Mouse (Mus musculus) ES-Bruce4 (cell line): ENCODE results near the gene Zeb2.

Experiments
- CTCF ChIP-seq: IDR thresholded peaks from one replicate; pipeline ENCODE4 v1.8.1; 2011; ENCODE audit warnings: low read depth, low read length
- EP300 ChIP-seq: IDR thresholded peaks from 2 replicates; pipeline ENCODE4 v1.6.1; 2011; ENCODE audit warnings: low read depth, low read length; ENCODE audit not compliant: insufficient read depth
- POLR2A ChIP-seq: IDR thresholded peaks from one replicate; pipeline ENCODE4 v1.8.1; 2011; ENCODE audit warnings: low read length; ENCODE audit not compliant: insufficient read depth

GRCm38 (mm10) chr2:45083042-45083441, 34.2 kb downstream of the Zeb2 start:
- no peak for TF ChIP-seq CTCF
- TF ChIP-seq EP300: no peak
- TF ChIP-seq POLR2A: no peak
